Mouse (Mus musculus) liver, adult 2 months (tissue): ENCODE data around the gene Aff3.

ENCODE experiments used
- CTCF ChIP-seq: fragments of 200-500 bp; IDR thresholded peaks from 2 replicates; pipeline ENCODE4 v1.5.1; 2011; ENCODE audit warnings: low read depth, low read length, control low read depth
- POLR2A ChIP-seq: fragments of 200-500 bp; IDR thresholded peaks from 2 replicates; pipeline ENCODE4 v1.6.1; 2011; ENCODE audit warnings: low read length, control low read depth; ENCODE audit not compliant: insufficient read depth; ENCODE audit errors: extremely low read depth

GRCm38 (mm10) chr1:38415511-38415910, 249.2 kb downstream of the Aff3 start:
- TF ChIP-seq CTCF (no peak), POLR2A (no peak)
